In the genomic region with DNA sequence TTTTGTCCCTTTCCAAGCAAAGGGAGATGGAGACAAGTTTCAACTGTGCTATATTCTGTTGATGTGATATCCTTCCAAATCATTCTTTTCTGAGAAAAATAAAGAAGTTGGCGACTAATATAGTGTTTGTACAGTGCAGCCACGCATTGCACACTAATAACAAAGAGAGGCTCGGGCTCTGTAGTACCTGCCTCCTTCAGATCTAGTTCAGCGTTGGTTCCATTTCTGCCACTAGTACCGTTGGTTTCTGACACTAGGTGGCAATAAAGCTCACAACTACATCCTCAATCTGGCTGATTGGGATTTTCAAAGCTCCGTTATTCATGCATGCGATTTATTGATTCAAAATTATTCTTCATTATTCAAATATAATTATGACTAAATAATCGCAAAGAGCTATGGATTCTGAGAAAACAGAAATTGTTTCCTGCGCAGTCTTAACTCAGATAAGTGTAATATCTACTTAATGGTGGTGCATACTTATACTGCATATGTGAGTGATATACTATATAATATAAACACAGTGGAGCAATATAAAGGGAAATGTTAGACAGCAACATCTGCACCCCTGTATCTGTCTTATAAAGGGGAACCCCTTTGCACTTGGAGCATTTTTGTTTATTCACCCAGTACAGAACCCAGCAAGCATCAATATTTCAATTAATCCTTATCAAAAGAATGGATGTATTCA, we compare ENCODE assay signal across 8 mouse cellular contexts. TPM values are rescaled to one million over a fixed set of nuclear protein-coding genes. Genes with fewer than 3 reads are reported as not detected.
DNase-seq lines count a peak whose midpoint lies in the region; ATAC-seq lines count a peak whose summit lies in the region.

No protein-coding gene starts in this region.

- ATAC-seq in limb, embryonic 11.5 days (ENCODE audit: insufficient number of reproducible peaks, low FRiP score, low TSS enrichment, low read depth): peak; percentile 62; the same call in 1 of the 2 replicates
- peak; percentile 84 for ATAC-seq in forebrain, embryonic 14.5 days
- peak; percentile 43; the same call in 1 of the 2 replicates for ATAC-seq in kidney, embryonic 14.5 days (ENCODE audit: low FRiP score, low TSS enrichment)

- H3K27me3 ChIP-seq in limb, embryonic 11.5 days (ENCODE audit: control insufficient read depth, insufficient read depth, low read length): no peaks in the 10 kb centered on the region
- H3K27me3 ChIP-seq in limb, embryonic 10.5 days (ENCODE audit: low read depth, poor library complexity, severe bottlenecking): no peaks in the 10 kb centered on the region
- H3K27me3 ChIP-seq in forebrain, embryonic 14.5 days (replicated peaks; ENCODE audit: control insufficient read depth, insufficient read depth, low read length): no peaks in the 10 kb centered on the region
- no peaks in the 10 kb centered on the region for H3K27me3 ChIP-seq in kidney, embryonic 14.5 days (ENCODE audit: control insufficient read depth, insufficient read depth, low read length)

- DNase-seq in limb, embryonic 11.5 days (ENCODE audit: low spot score): peak; percentile 28
- no peak for DNase-seq in limb, embryonic 10.5 days (ENCODE audit: low spot score)
- peak; percentile 5 to 29 for DNase-seq in adrenal gland, postnatal 36 days
- peak; percentile 83 for DNase-seq in forebrain, embryonic 14.5 days (ENCODE audit: low spot score)
- peak; percentile 24 for DNase-seq in lung, postnatal 14 days
- DNase-seq in right cerebral cortex, postnatal 25 days: peak; percentile 36
- no peak for DNase-seq in gastrocnemius, adult 8-10 months (ENCODE audit: low spot score in 2 of 2)

- H3K4me1 ChIP-seq in limb, embryonic 11.5 days (ENCODE audit: control insufficient read depth, insufficient read depth, low read length): no peaks in the 10 kb centered on the region
- no peaks in the 10 kb centered on the region for H3K4me1 ChIP-seq in limb, embryonic 10.5 days
- no peaks in the 10 kb centered on the region for H3K4me1 ChIP-seq in forebrain, embryonic 14.5 days (ENCODE audit: control insufficient read depth, insufficient read depth, low read length)
- no peaks in the 10 kb centered on the region for H3K4me1 ChIP-seq in kidney, embryonic 14.5 days (ENCODE audit: control insufficient read depth, insufficient read depth, low read length)

- no peaks in the 10 kb centered on the region for H3K36me3 ChIP-seq in limb, embryonic 11.5 days (ENCODE audit: control insufficient read depth, insufficient read depth, low read length)
- no peaks in the 10 kb centered on the region for H3K36me3 ChIP-seq in limb, embryonic 10.5 days
- no peaks in the 10 kb centered on the region for H3K36me3 ChIP-seq in forebrain, embryonic 14.5 days (ENCODE audit: control insufficient read depth, insufficient read depth, low read length)
- no peaks in the 10 kb centered on the region for H3K36me3 ChIP-seq in kidney, embryonic 14.5 days (ENCODE audit: control insufficient read depth, insufficient read depth, low read length)

- no peak overlapping the region for H3K4me2 ChIP-seq in limb, embryonic 11.5 days (ENCODE audit: low read depth, severe bottlenecking)
- H3K4me2 ChIP-seq in forebrain, embryonic 14.5 days (ENCODE audit: low read length): no peak overlapping the region
- no peak overlapping the region for H3K4me2 ChIP-seq in kidney, embryonic 14.5 days (replicated peaks; ENCODE audit: low read depth, low read length)

- H3K4me3 ChIP-seq in limb, embryonic 11.5 days (ENCODE audit: low read depth, low read length): no peak overlapping the region
- H3K4me3 ChIP-seq in limb, embryonic 10.5 days: no peak overlapping the region
- H3K4me3 ChIP-seq in forebrain, embryonic 14.5 days (ENCODE audit: low read depth, low read length): no peak overlapping the region
- no peak overlapping the region for H3K4me3 ChIP-seq in kidney, embryonic 14.5 days (ENCODE audit: low read length)

- H3K9me3 ChIP-seq in limb, embryonic 11.5 days (ENCODE audit: control insufficient read depth, low read length): no peaks in the 10 kb centered on the region
- no peaks in the 10 kb centered on the region for H3K9me3 ChIP-seq in limb, embryonic 10.5 days (replicated peaks)
- H3K9me3 ChIP-seq in forebrain, embryonic 14.5 days (replicated peaks; ENCODE audit: control insufficient read depth, low read length): no peaks in the 10 kb centered on the region
- H3K9me3 ChIP-seq in kidney, embryonic 14.5 days (ENCODE audit: control insufficient read depth, low read length): no peaks in the 10 kb centered on the region

- H3K27ac ChIP-seq in limb, embryonic 11.5 days (replicated peaks; ENCODE audit: low read depth, low read length): no peak overlapping the region
- no peak overlapping the region for H3K27ac ChIP-seq in limb, embryonic 10.5 days
- no peak overlapping the region for H3K27ac ChIP-seq in forebrain, embryonic 14.5 days (ENCODE audit: low read depth, low read length)
- H3K27ac ChIP-seq in kidney, embryonic 14.5 days (ENCODE audit: low read depth, low read length): no peak overlapping the region

- 38% methylated on average over 9 of the region's 9 CpGs for WGBS in limb, embryonic 11.5 days
- WGBS in limb, embryonic 10.5 days: 45% methylated on average over 9 of the region's 9 CpGs
- WGBS in forebrain, embryonic 14.5 days: 28% methylated on average over 9 of the region's 9 CpGs
- 32% methylated on average over 9 of the region's 9 CpGs for WGBS in kidney, embryonic 14.5 days

- no peak overlapping the region for H3K9ac ChIP-seq in limb, embryonic 11.5 days (ENCODE audit: low read length)
- H3K9ac ChIP-seq in forebrain, embryonic 14.5 days (ENCODE audit: low read length): no peak overlapping the region
- no peak overlapping the region for H3K9ac ChIP-seq in kidney, embryonic 14.5 days (ENCODE audit: low read depth, low read length)

RNA-seq across cellular contexts. Expression of a gene that starts 37.5 kb away (rescaled TPM):
- polyA plus RNA-seq in limb, embryonic 11.5 days (2014; fragmentation: Nextera tagmentation; extraction: Ambion mirVana): 25.3 and 28.7 TPM in 2 replicates
- 15.0 and 24.3 TPM in 2 replicates for polyA plus RNA-seq in limb, embryonic 10.5 days (2016; fragmentation: Nextera tagmentation; extraction: Ambion mirVana)
- 10 to 100 TPM; 34.3 to 42.4 TPM for total RNA-seq in adrenal gland, postnatal 36 days (2021)
- polyA plus RNA-seq in forebrain, embryonic 14.5 days (2014; fragmentation: Nextera tagmentation; extraction: Ambion mirVana): 70.2 and 84.2 TPM in 2 replicates
- polyA plus RNA-seq in kidney, embryonic 14.5 days (2014; fragmentation: Nextera tagmentation; extraction: Ambion mirVana): 12.7 and 26.8 TPM in 2 replicates
- total RNA-seq in gastrocnemius, adult 8-10 months (2022): 10 to 100 TPM; 14.5 to 16.3 (median 16.0) TPM

Comparison
In these comparisons a context has a peak if more than half of its experiments do, and no peak if none do; other contexts are left out.
1. DNase-seq: peak in limb, embryonic 11.5 days (single experiment), adrenal gland, postnatal 36 days (2 of 2), forebrain, embryonic 14.5 days (single experiment), lung, postnatal 14 days (single experiment) and right cerebral cortex, postnatal 25 days (single experiment); none in limb, embryonic 10.5 days (single experiment) and gastrocnemius, adult 8-10 months (0 of 2).
2. Peak in every context shown above with its lines, with median percentiles within 50 percentile points of each other: ATAC-seq.